Mouse (Mus musculus): Measurements from ENCODE around the gene Twsg1.

DNA sequence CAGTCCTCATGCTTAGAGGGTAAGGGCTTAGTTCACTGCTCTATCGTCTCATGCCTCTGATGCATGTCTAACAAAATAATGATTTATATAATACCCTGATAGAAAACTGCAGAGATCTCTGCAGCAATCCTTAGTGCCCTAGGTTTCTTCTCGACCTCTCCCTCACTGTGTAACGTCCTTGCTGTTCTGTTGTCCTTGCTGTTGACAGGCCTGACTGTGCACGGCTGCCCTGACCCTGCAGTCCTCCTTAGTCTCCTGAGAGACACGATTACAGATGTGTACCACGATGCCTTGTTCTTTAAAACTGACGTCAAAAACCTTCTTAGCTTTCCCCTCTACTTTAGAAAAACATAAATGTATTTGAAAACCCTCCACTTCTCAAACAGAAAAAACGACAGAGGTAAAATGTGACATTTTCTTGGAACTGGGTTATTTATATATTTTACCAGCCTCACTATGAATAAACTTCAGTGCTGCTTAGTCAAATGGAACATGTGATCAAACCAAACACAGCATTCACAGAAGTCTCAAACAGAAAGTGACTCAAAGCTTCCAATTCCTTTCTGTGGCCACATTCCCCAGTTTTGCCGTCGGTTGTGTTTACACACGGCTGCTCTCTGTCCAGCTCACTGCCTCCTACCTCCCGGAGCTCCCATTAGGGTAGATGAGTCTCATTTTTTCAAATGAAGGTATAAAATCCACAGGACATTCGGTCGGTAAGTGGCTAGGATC is 11.4 kb downstream of the Twsg1 start:
- no peak for TF ChIP-seq GATA1 (IDR thresholded peaks at IDR 0.05; ENCODE audit: borderline replicate concordance, low read length)
- TF ChIP-seq FLI1 (IDR thresholded peaks at IDR 0.05; ENCODE audit: low read length): no peak

All from megakaryocyte, embryonic 14.5 days (primary cell).